Mouse (Mus musculus) CH12F3 (cell line): ENCODE measurements around the gene Myl3.

Source experiments
- in situ Hi-C: fragments of 300-500 bp; cut with MboI; formaldehyde crosslinking; loops from 2 replicates; pipeline ENCODE4 v1.14.3; 2020; ENCODE audit warnings: low sequenced_read_pairs

The Myl3 gene

DNA sequence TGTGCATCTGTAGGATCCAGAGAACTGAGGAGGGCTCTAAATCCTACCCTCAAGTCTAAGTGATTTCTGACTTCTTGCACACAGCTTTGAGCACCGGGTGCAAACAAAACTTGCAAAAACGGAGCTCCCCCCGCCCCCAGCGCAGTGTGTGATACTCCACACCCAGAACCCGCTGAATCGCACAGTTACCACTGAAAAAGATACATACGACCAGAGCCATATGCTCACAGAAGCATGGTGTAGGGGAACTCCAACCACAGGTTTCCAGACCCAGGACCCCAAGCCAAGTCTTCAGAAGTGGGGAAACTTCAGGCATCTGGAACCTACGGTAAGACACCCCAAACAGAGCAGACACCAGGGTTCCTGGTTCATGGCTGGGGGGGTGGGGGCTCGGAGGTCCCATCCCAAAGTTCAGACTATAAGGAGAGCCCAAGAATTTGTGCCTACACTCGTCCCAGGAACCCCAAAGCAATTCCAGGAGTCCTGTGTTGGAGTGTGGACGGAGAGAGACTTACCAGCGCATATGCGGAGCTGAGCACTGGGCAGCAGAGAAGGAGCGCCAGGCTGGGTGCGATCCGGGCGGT is at the start of gene Myl3:
Gene Myl3, plus strand, starts transcription at position 151 of the 584 bp plus-strand sequence.
- in situ Hi-C loops = no loop called here

DNA sequence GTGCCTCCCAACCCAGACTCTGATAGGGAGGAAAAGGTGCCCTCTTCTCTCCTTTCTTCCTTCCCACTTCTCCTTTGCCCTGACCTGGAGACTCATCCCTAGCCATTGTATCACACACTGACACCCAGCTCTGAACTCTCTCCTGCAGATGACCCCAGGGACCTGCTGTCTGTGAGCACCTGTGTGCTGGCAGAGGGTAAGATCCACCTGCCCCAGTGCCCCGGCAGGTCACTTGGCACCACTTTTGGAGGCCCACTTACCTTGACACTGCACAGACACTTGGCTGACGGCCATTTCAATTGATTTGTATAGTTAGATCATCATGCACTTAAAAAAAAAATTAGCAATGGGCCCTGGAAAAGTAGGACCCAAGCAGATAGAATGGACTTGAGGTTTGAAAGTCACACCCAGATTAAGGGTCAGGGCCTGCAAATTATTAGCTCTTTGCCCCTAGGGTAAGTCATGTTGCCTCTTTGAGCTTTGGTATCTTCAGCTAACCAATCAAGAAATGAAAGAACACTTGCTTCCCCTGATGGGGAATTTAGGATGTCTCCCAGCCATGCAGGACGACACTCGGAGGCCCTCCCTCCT is 46.4 kb upstream of the Myl3 start:
- in situ Hi-C loops = no loop called here

GRCm38 (mm10) chr9:110696427-110696826 is 45.2 kb upstream of the Myl3 start:
- in situ Hi-C loops = no loop called here

DNA sequence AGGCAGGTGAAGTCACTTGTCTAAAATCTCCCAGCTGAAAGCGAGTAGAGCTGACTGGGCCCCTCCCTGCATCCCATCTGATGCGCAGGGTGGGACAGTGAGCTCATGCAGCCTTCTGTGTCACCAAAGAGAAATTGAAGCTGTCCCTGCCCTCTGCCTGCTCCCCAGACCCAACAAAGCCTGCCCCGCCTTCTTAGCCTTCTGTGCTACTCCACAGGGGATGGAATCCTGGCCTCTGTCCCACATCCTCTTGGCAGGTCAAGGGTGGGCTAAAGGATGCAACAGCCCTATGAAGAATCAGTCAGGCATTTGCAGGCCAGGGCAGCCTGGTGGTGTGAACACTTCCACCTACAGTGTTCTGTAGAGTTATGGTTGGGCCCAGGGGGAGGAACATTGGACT is 44.2 kb upstream of the Myl3 start:
- in situ Hi-C loops = no loop called here

- in situ Hi-C loops = no loop called here
Observed at GRCm38 (mm10) chr9:110699574-110699973, 42.1 kb upstream of the Myl3 start.

DNA sequence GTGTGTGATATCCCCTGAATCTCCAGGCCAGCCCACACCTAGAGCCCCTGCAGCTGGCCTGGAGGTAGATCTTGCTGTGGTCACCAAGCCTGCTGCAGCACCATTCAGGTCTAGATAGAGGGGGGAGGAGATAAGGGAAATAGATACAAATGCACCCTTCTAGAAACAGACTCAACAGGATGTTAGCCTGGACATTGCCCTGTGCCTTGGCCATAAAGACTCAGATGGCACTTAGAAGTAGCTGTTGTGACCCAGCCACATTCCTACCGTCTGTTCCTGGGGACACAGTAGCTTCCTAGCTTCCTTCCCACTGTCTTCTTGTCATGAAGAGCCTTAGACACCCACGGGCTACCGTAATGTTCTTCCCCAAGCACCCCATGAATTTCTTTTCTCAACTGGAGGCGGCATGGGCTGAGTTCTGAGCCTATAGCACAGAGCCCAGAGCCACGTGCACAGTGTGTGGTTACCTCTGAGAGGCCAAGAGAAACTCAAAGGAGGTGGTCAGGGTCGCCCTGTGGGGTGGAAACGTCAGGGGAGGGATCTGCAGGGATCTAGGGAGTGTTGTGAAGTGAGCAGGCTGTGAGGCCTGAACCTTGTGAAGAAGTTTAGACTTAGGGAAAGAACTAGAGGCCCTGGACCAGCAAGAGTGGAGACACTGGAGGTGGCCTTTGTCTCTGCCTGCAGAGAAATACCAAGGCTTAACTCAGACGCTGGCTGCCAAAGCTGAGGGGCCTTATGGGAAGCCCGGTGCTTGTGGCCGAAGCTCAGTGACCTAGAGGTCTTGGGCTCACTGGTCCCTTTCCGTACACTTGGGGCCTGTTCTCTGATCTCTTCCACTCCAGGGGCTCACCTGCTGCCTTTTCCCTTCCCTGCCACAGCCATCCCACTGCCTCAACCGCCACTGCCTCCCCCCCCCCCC is 40.3 kb upstream of the Myl3 start:
- in situ Hi-C loops = no loop called here

GRCm38 (mm10) chr9:110702848-110703247 is 38.8 kb upstream of the Myl3 start:
- in situ Hi-C loops = no loop called here

- in situ Hi-C loops = no loop called here
Observed at GRCm38 (mm10) chr9:110703951-110704350, 37.7 kb upstream of the Myl3 start.

DNA sequence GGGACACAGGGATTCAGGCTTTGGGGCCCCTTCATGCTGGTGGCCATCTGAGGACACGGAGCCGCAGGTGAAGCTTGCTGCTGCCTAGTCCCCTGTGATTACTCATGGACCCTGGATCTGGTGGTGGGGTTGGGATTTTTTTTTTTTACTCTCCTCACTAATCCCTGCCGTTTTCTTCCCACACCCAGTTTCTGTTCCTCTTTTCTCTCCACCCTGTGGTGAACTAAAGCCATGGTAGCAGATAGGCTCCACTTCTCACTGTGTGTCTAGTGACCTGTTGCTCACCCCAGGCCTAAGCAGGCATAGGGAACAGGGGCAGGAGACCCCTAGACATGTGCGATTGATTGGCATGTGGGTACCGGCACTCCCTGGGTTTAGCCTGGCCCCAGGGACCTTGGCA is 34.9 kb upstream of the Myl3 start:
- in situ Hi-C loops = no loop called here

- in situ Hi-C loops = loop anchor here (10.0 kb wide), 1 partner anchor 65 kb away; no protein-coding TSS in a partner anchor
Observed at GRCm38 (mm10) chr9:110709640-110710258, 31.9 kb upstream of the Myl3 start.

GRCm38 (mm10) chr9:110711532-110711931 is 30.1 kb upstream of the Myl3 start:
- in situ Hi-C loops = loop anchor here (10.0 kb wide), 1 partner anchor 63 kb away; no protein-coding TSS in a partner anchor

- in situ Hi-C loops = loop anchor here (10.0 kb wide), 1 partner anchor 63 kb away; no protein-coding TSS in a partner anchor
Observed at GRCm38 (mm10) chr9:110711996-110712395, 29.7 kb upstream of the Myl3 start.

DNA sequence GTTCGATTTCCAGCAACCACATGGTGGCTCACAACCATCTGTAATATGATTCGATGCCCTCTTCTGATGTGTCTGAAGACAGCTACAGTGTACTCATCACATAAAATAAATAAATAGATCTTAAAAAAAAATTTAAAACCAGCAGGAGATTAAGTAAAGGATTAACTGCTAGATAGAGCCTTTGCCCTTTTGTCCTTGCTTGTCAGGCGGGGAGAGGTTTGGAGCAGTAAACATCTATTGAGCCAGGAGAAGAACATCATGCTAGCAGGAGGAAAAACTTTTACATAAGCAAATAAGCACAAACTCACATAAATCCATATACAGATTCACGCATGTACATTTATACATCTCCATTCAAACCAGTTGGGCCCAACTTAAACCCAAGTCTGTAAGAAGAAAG is 29.1 kb upstream of the Myl3 start:
- in situ Hi-C loops = loop anchor here (10.0 kb wide), 1 partner anchor 62 kb away; no protein-coding TSS in a partner anchor

DNA sequence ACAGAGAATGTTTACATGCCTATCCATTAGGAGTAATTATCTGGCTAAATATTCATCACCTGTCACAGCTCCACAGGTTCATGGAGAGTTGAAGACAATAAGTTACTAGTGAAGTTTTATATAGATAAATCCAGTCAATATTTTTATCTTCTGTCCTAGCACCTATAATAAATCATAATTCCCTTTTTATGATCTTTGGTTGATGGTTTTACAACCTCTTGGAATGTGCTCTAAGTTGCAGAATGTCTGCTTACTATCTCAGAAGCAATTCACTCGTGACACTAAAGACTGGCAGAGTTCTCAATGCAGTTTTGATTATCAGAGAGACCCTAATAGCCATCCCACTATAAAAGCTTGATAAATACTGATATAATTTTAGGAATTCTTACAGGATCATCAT is 28.3 kb upstream of the Myl3 start:
- in situ Hi-C loops = loop anchor here (10.0 kb wide), 1 partner anchor 61 kb away; no protein-coding TSS in a partner anchor

- in situ Hi-C loops = loop anchor here (10.0 kb wide), 1 partner anchor 59 kb away; no protein-coding TSS in a partner anchor
Observed at GRCm38 (mm10) chr9:110715426-110715825, 26.2 kb upstream of the Myl3 start.

- in situ Hi-C loops = loop anchor here (10.0 kb wide), 1 partner anchor 58 kb away; no protein-coding TSS in a partner anchor
Observed at GRCm38 (mm10) chr9:110716775-110717174, 24.9 kb upstream of the Myl3 start.

GRCm38 (mm10) chr9:110718071-110718470 is 23.6 kb upstream of the Myl3 start:
- in situ Hi-C loops = loop anchor here (10.0 kb wide), 1 partner anchor 57 kb away; no protein-coding TSS in a partner anchor

GRCm38 (mm10) chr9:110718810-110719209 is 22.9 kb upstream of the Myl3 start:
- in situ Hi-C loops = loop anchor here (10.0 kb wide), 1 partner anchor 56 kb away; no protein-coding TSS in a partner anchor

GRCm38 (mm10) chr9:110719977-110720376 is 21.7 kb upstream of the Myl3 start:
- in situ Hi-C loops = loop anchor here (10.0 kb wide), 1 partner anchor 55 kb away; no protein-coding TSS in a partner anchor

DNA sequence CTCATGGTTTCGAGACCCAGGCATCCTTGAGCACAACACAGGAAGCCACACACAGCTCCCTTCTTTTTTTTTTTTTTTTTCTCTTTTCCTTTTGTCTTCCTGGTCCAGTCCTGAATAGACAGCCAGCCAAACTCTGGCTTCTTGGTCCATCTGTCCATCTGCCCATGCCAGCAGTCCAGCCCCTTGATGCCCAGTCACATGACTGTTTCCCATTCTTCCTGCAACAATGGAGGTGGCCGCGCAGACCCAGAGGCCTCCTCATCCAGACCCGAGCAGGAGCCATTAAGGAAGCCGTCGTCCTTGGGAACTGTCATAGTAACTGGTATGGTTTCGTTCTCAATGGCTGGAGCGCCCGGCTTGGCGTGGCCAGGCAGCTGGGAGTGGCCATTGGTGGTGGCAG is 19.6 kb upstream of the Myl3 start:
- in situ Hi-C loops = no loop called here

DNA sequence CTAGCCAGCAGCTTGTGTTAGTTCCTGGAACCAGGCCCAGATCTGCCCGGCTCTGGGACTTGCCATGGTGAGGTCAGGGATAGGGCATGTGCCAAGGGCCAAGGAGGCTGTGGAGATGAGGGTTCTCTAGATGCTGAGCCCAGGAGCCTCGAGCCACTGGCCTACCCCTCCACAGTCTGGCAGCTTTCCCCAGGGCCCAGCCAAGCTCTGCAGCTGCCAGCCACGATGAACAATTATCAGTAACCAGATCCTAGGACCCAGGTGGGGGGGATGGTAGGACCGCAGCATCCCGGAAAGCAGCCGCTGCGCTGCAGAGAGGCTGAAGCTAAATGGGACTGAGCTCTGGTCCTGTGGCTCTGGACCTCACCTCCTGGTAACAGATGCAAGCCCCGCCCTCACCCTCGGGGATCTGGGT is 15.9 kb upstream of the Myl3 start:
- in situ Hi-C loops = no loop called here
